Mouse (Mus musculus) A20 (cell line): ENCODE measurements around the gene Pla2g12a.
A peak's percentile ranks its signal among the peaks of the same experiment; 100 is the strongest.

Source experiments
- DNase-seq: peaks from one replicate; pipeline ENCODE4 v3.0.0-alpha.2; 2011; ENCODE audit warnings: low read depth, low spot score

Pla2g12a gene

GRCm38 (mm10) chr3:129898886-129899285 is 20.5 kb downstream of the Pla2g12a start:
- DNase-seq: peak; percentile 27

GRCm38 (mm10) chr3:129901271-129901809 is 22.9 kb downstream of the Pla2g12a start, which contains the start of gene Casp6:
Casp6 (plus strand) TSS chr3:129901425.
- peak; percentile 85 for DNase-seq

- DNase-seq: no peak
These were observed 25.0 kb downstream of the Pla2g12a start for GRCm38 (mm10) chr3:129903369-129903768.

- no peak for DNase-seq
These were observed 25.5 kb downstream of the Pla2g12a start for GRCm38 (mm10) chr3:129903866-129904265.

GRCm38 (mm10) chr3:129904381-129905132 is 26.2 kb downstream of the Pla2g12a start:
- DNase-seq: no peak

- DNase-seq: no peak
These were observed 33.6 kb downstream of the Pla2g12a start for GRCm38 (mm10) chr3:129912025-129912424.

GRCm38 (mm10) chr3:129913241-129913640 is 34.8 kb downstream of the Pla2g12a start:
- no peak for DNase-seq

- no peak for DNase-seq
These were observed 39.0 kb downstream of the Pla2g12a start for GRCm38 (mm10) chr3:129917424-129917823.

GRCm38 (mm10) chr3:129918434-129918833 is 40.0 kb downstream of the Pla2g12a start:
- DNase-seq: peak; percentile 64

- no peak for DNase-seq
These were observed 45.2 kb downstream of the Pla2g12a start for GRCm38 (mm10) chr3:129923581-129923980.

- DNase-seq: no peak
These were observed 47.5 kb downstream of the Pla2g12a start for GRCm38 (mm10) chr3:129925861-129926260.

GRCm38 (mm10) chr3:129930213-129930778 is 51.9 kb downstream of the Pla2g12a start:
- no peak for DNase-seq

GRCm38 (mm10) chr3:129932443-129932842 is 54.0 kb downstream of the Pla2g12a start:
- DNase-seq: peak; percentile 62

GRCm38 (mm10) chr3:129936561-129936960 is 58.2 kb downstream of the Pla2g12a start:
- no peak for DNase-seq

- DNase-seq: no peak
These were observed 59.4 kb downstream of the Pla2g12a start for GRCm38 (mm10) chr3:129937848-129938247.

GRCm38 (mm10) chr3:129939058-129939457 is 60.7 kb downstream of the Pla2g12a start:
- DNase-seq: no peak

GRCm38 (mm10) chr3:129940780-129941179 is 62.4 kb downstream of the Pla2g12a start:
- DNase-seq: no peak

- DNase-seq: no peak
These were observed 62.9 kb downstream of the Pla2g12a start for GRCm38 (mm10) chr3:129941291-129941690.

GRCm38 (mm10) chr3:129943813-129944212 is 65.4 kb downstream of the Pla2g12a start:
- peak; percentile 16 for DNase-seq
